Mouse (Mus musculus) lung, postnatal 0 days (tissue): ENCODE results near the gene Pate2.

ENCODE experiments used
- CTCF ChIP-seq: IDR thresholded peaks from 2 replicates; pipeline ENCODE4 v1.5.1; 2016; ENCODE audit warnings: antibody characterized with exemption, mild to moderate bottlenecking
- EP300 ChIP-seq: IDR thresholded peaks from 2 replicates; pipeline ENCODE4 v1.6.1; 2016; ENCODE audit warnings: antibody characterized with exemption, mild to moderate bottlenecking, control low read depth

- no peak for TF ChIP-seq CTCF
- TF ChIP-seq EP300 = no peak
These were observed 17.6 kb downstream of the Pate2 start for GRCm38 (mm10) chr9:35587674-35588073.
